12 mouse cellular contexts compared by ENCODE assay signal in the genomic region with DNA sequence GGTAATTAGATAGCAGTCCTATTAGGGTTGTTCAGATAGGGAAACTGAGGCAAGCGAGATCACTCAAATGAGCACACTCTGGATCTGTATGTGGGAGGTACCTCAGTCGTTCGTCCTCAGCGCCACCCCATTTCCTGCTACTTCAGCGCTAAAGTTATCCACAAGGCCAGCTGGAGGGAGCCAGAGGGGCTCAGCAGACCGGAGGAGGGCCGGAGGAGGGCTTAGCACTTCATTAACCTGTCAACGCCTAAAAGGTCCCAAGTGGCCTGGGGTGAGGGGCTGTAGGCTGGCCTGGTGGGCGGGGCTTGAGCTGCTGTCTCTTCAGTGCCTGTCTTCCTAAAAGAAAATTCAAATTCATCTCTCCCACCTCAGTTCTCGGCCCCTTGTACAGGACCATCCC. TPM values are rescaled to one million over a fixed set of nuclear protein-coding genes. Genes with fewer than 3 reads are reported as not detected.
DNase-seq lines count a peak whose midpoint lies in the region; ATAC-seq and TF ChIP-seq lines count a peak whose summit lies in the region.
"Had no signal": no experiment of that assay in that cellular context is flagged by ENCODE, and none has a peak within 500 bp of the region (broad histone marks: within the 10 kb centered on the region; RNA-seq: fewer than 3 reads in every experiment).

No protein-coding gene starts in this region.

- ATAC-seq in hindbrain, postnatal 0 days, result no peak
- no peak for ATAC-seq in frontal cortex, adult (ENCODE audit: low TSS enrichment)

- peak; percentile 50 for DNase-seq in hindbrain, embryonic 10.5 days (ENCODE audit: low spot score)
- DNase-seq in hindbrain, postnatal 0 days (ENCODE audit: low spot score), result no peak
- DNase-seq in CH12.LX (ENCODE audit: extremely low read depth), result no peak
- DNase-seq in embryo, embryonic 11.5 days (ENCODE audit: low read depth, low spot score), result peak; percentile 41
- peak; percentile 79 for DNase-seq in lung, postnatal 10 days
- no peak for DNase-seq in adrenal gland, postnatal 4 days (ENCODE audit: low spot score in 2 of 2)
- no peak for DNase-seq in c-Kit-positive CD71-positive TER-119-positive erythroid progenitor cells, embryonic 14.5 days (ENCODE audit: low spot score)
- DNase-seq: gastrocnemius, adult 2 months; kidney, adult 9 months; left cerebral cortex, postnatal 4 days had no signal

- TF ChIP-seq CTCF in hindbrain, postnatal 0 days (IDR thresholded peaks at IDR 0.05; ENCODE audit: low read depth), result no peak
- TF ChIP-seq CTCF in CH12.LX (conservative IDR thresholded peaks at IDR 0.05 in 1 of 2, IDR thresholded peaks at IDR 0.05 in 1 of 2; ENCODE audit: low read depth in 2 of 2, low read length in 2 of 2), result no peak

- H3K27me3 ChIP-seq in hindbrain, embryonic 10.5 days (ENCODE audit: insufficient read depth, poor library complexity, severe bottlenecking), result peaks cover 100% of the 10 kb centered on the region
- peaks cover 60% of the 10 kb centered on the region for H3K27me3 ChIP-seq in hindbrain, postnatal 0 days (ENCODE audit: insufficient read depth, low read length)
- H3K27me3 ChIP-seq in CH12.LX (replicated peaks), result peaks cover 57% of the 10 kb centered on the region

- H3K27ac ChIP-seq in hindbrain, embryonic 10.5 days, result no peak overlapping the region
- H3K27ac ChIP-seq in hindbrain, postnatal 0 days, result no peak overlapping the region
- H3K27ac ChIP-seq in CH12.LX (ENCODE audit: insufficient read depth, low read depth), result no peak overlapping the region
- H3K27ac ChIP-seq: gastrocnemius, adult 2 months had no signal

- no peaks in the 10 kb centered on the region for H3K79me2 ChIP-seq in CH12.LX (replicated peaks; ENCODE audit: control insufficient read depth, extremely low read depth, insufficient read depth, poor library complexity, severe bottlenecking)

- 1% methylated on average over 10 of the region's 10 CpGs for WGBS in hindbrain, embryonic 10.5 days
- 3% methylated on average over 10 of the region's 10 CpGs for WGBS in hindbrain, postnatal 0 days

- dilution Hi-C loops in CH12.LX (cut with MboI; ENCODE audit: extremely low pct_ligation_motif_present, extremely low pct_unique_long_range_greater_than_20kb, low sequenced_read_pairs), result no loop called here

- no peak for TF ChIP-seq EP300 in CH12.LX (IDR thresholded peaks at IDR 0.05; ENCODE audit: low read length)

- no peaks in the 10 kb centered on the region for H3K36me3 ChIP-seq in hindbrain, embryonic 10.5 days
- H3K36me3 ChIP-seq in hindbrain, postnatal 0 days (ENCODE audit: insufficient read depth, low read length), result no peaks in the 10 kb centered on the region
- H3K36me3 ChIP-seq in CH12.LX (replicated peaks in 1 of 2; ENCODE audit: control insufficient read depth in 1 of 2, insufficient read depth in 1 of 2, low read length in 1 of 2), result no peaks in the 10 kb centered on the region

- peaks cover 51% of the 10 kb centered on the region for H3K4me1 ChIP-seq in hindbrain, embryonic 10.5 days (replicated peaks)
- H3K4me1 ChIP-seq in hindbrain, postnatal 0 days (ENCODE audit: insufficient read depth, low read length), result no peaks in the 10 kb centered on the region
- peaks cover 13 to 22% of the 10 kb centered on the region in 2 experiments for H3K4me1 ChIP-seq in CH12.LX (ENCODE audit: control insufficient read depth in 1 of 2, insufficient read depth in 2 of 2)

- no peak for TF ChIP-seq RAD21 in CH12.LX (IDR thresholded peaks at IDR 0.05; ENCODE audit: low read depth, low read length)

- no peak for TF ChIP-seq POLR2A in CH12.LX (IDR thresholded peaks at IDR 0.05; ENCODE audit: low read depth, low read length)

- peak overlapping the region; percentile 7 for H3K4me3 ChIP-seq in hindbrain, embryonic 10.5 days
- H3K4me3 ChIP-seq in hindbrain, postnatal 0 days (ENCODE audit: low read length), result no peak overlapping the region
- no peak overlapping the region for H3K4me3 ChIP-seq in CH12.LX (replicated peaks in 1 of 3; ENCODE audit: low read depth in 2 of 3, low read length in 2 of 3, poor library complexity in 1 of 3)
- H3K4me3 ChIP-seq: gastrocnemius, adult 2 months; myocyte had no signal

- H3K9ac ChIP-seq in hindbrain, postnatal 0 days (replicated peaks; ENCODE audit: low read length), result no peak overlapping the region
- no peak overlapping the region for H3K9ac ChIP-seq in CH12.LX (ENCODE audit: insufficient read depth, low read depth)

- H3K4me2 ChIP-seq in hindbrain, postnatal 0 days (ENCODE audit: low read depth, low read length), result no peak overlapping the region
- 0 out of 2 replicates have a peak overlapping the region, but pooled peaks have one; percentile 25 for H3K4me2 ChIP-seq in CH12.LX (ENCODE audit: insufficient read depth, low read depth, poor library complexity, severe bottlenecking)

- in situ Hi-C loops in CH12.LX (cut with MboI; ENCODE audit: low pct_ligation_motif_present, low pct_unique_long_range_greater_than_20kb, low sequenced_read_pairs), result no loop called here

- H3K9me3 ChIP-seq in hindbrain, embryonic 10.5 days, result no peaks in the 10 kb centered on the region
- H3K9me3 ChIP-seq in hindbrain, postnatal 0 days (ENCODE audit: low read length), result no peaks in the 10 kb centered on the region
- H3K9me3 ChIP-seq in CH12.LX (replicated peaks; ENCODE audit: low read length), result no peaks in the 10 kb centered on the region

TF ChIP-seq in CH12.LX, 34 proteins besides CTCF, POLR2A, EP300 and RAD21:
- TF ChIP-seq RCOR1 (conservative IDR thresholded peaks at IDR 0.05; ENCODE audit: low read depth, low read length) (no peak), ELF1 (IDR thresholded peaks at IDR 0.05; ENCODE audit: low read depth, low read length) (no peak), SIN3A (IDR thresholded peaks at IDR 0.05; ENCODE audit: low read length) (no peak), USF2 (conservative IDR thresholded peaks at IDR 0.05; ENCODE audit: low read depth, low read length) (no peak), ZMIZ1 (IDR thresholded peaks at IDR 0.05; ENCODE audit: low read depth, low read length) (no peak)

RNA-seq across cellular contexts. Expression of a gene that starts 9.6 kb away (rescaled TPM):
- 4.4 and 6.3 TPM in 2 replicates for polyA plus RNA-seq in hindbrain, embryonic 10.5 days (2016; fragmentation: Nextera tagmentation; extraction: Ambion mirVana)
- 2.3 and 7.8 TPM in 2 replicates for total RNA-seq in hindbrain, postnatal 0 days (2014; rRNA removed)
- polyA plus RNA-seq in hindbrain, postnatal 0 days (2015; fragmentation: Nextera tagmentation; extraction: Ambion mirVana), result 2.2 and 3.2 TPM in 2 replicates
- not detected in 2 replicates for total RNA-seq in CH12.LX (2012; rRNA removed)
- total RNA-seq in CH12.LX (2014; rRNA removed), result not detected in 2 replicates
- polyA plus RNA-seq in CH12.LX (2012; ENCODE audit: insufficient read length, low read depth), result not detected in 2 replicates
- 1 to 10 TPM in 1 of 2 experiments, under 1 TPM in 1; 0.71 to 1.0 TPM for total RNA-seq in adrenal gland, postnatal 4 days (2021)
- total RNA-seq: gastrocnemius, adult 2 months; left cerebral cortex, postnatal 4 days had no signal
- polyA plus RNA-seq: myocyte had no signal

RNA-seq across cellular contexts. Expression of a gene that starts 38.8 kb away (rescaled TPM):
- 19.1 and 20.4 TPM in 2 replicates for polyA plus RNA-seq in hindbrain, embryonic 10.5 days (2016; fragmentation: Nextera tagmentation; extraction: Ambion mirVana)
- 20.5 and 24.5 TPM in 2 replicates for total RNA-seq in hindbrain, postnatal 0 days (2014; rRNA removed)
- polyA plus RNA-seq in hindbrain, postnatal 0 days (2015; fragmentation: Nextera tagmentation; extraction: Ambion mirVana), result 8.8 and 9.4 TPM in 2 replicates
- total RNA-seq in CH12.LX (2012; rRNA removed), result 10.2 and 11.5 TPM in 2 replicates
- 9.3 and 9.5 TPM in 2 replicates for total RNA-seq in CH12.LX (2014; rRNA removed)
- polyA plus RNA-seq in CH12.LX (2012; ENCODE audit: insufficient read length, low read depth), result 5.2 and 6.4 TPM in 2 replicates
- total RNA-seq in adrenal gland, postnatal 4 days (2021), result 10 to 100 TPM; 23.8 to 24.0 TPM

Comparison
In these comparisons a context has a peak if more than half of its experiments do, and no peak if none do; other contexts are left out.
1. DNase-seq: peak in hindbrain, embryonic 10.5 days (single experiment), embryo, embryonic 11.5 days (single experiment) and lung, postnatal 10 days (single experiment); none in hindbrain, postnatal 0 days (single experiment), CH12.LX (single experiment), adrenal gland, postnatal 4 days (0 of 2) and c-Kit-positive CD71-positive TER-119-positive erythroid progenitor cells, embryonic 14.5 days (single experiment).